Mouse (Mus musculus): ENCODE results near the gene Gnptab. TPM values are rescaled to one million over a fixed set of nuclear protein-coding genes. Genes with fewer than 3 reads are reported as not detected.
"Not testable (repeated sequence)": the region's sequence is repeated elsewhere in the genome, so short reads cannot be mapped to it uniquely, and the experiment has no call there.

Gnptab gene
- polyA plus RNA-seq, 1 experiment from 2014 or later: 23.8 TPM

GRCm38 (mm10) chr10:88372436-88372835 is 6.5 kb upstream of the Gnptab start:
- Histone ChIP-seq H3K36me3 (replicated peaks; ENCODE audit: control insufficient read depth, insufficient read depth) (no peaks in the 10 kb centered on the region), H3K4me1 (replicated peaks; ENCODE audit: control insufficient read depth, insufficient read depth, low read length) (no peaks in the 10 kb centered on the region), H3K9ac (no peak overlapping the region), H3K4me2 (replicated peaks) (no peak overlapping the region), H3K27ac (no peak overlapping the region), H3K27me3 (ENCODE audit: control insufficient read depth, insufficient read depth, low read length) (no peaks in the 10 kb centered on the region), H3K9me3 (ENCODE audit: control insufficient read depth, low read length) (no peaks in the 10 kb centered on the region), H3K4me3 (replicated peaks; ENCODE audit: low read length) (no peak overlapping the region)
- no peak for DNase-seq (ENCODE audit: low spot score)
- WGBS: 95% methylated on average over 4 of the region's 4 CpGs
- ATAC-seq (ENCODE audit: low FRiP score): no peak

DNA sequence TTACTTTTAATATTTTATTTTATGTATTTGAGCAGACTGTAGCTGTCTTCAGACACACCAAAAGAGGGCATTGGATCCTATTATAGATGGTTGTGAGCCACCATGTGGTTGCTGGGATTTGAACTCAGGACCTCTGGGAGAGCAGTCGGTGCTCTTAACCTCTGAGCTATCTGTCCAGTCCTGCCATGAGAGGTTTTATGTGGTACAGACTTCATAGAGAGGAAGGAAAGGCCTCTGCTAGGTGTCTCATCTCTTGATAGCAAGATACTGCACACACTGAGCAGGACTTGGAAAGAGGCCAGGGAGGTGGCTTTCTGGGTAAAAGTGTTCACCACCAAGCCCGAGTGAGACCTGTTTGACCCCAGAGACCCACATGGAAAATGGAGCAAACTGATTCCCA is 6.0 kb upstream of the Gnptab start:
- ATAC-seq (ENCODE audit: low FRiP score); H3K4me1 ChIP-seq (replicated peaks; ENCODE audit: control insufficient read depth, insufficient read depth, low read length); H3K9me3 ChIP-seq (ENCODE audit: control insufficient read depth, low read length); H3K27me3 ChIP-seq (ENCODE audit: control insufficient read depth, insufficient read depth, low read length); H3K9ac ChIP-seq; H3K36me3 ChIP-seq (replicated peaks; ENCODE audit: control insufficient read depth, insufficient read depth); H3K4me2 ChIP-seq (replicated peaks); DNase-seq (ENCODE audit: low spot score); H3K27ac ChIP-seq; H3K4me3 ChIP-seq (replicated peaks; ENCODE audit: low read length): not testable (repeated sequence)
- WGBS: 91% methylated on average over 2 of the region's 2 CpGs

DNA sequence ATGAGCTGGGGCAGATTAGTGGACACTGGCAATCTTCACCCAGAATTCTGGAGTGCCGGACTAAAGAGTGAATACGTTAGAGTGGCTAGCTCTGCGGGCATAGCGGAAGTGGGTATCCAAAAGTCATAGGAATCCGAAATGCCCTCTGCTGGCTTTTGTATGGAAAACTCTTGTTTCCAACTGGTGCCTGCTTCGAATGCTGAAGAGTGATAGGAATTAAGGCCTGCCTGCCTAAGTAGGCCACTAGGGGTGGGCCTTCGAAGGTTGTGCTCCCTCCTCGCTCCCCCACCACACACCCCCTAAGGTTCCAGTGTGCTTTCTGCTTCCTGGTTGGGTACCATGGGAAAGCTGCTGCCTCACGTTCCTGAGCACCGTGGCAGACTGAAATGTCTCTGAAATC is 3.9 kb upstream of the Gnptab start:
- no peak overlapping the region for H3K9ac ChIP-seq
- WGBS: 34% methylated on average over 10 of the region's 10 CpGs
- H3K4me1 ChIP-seq (replicated peaks; ENCODE audit: control insufficient read depth, insufficient read depth, low read length): no peaks in the 10 kb centered on the region
- H3K27ac ChIP-seq: no peak overlapping the region
- DNase-seq (ENCODE audit: low spot score): no peak
- H3K9me3 ChIP-seq (ENCODE audit: control insufficient read depth, low read length): no peaks in the 10 kb centered on the region
- ATAC-seq (ENCODE audit: low FRiP score): no peak
- H3K36me3 ChIP-seq (replicated peaks; ENCODE audit: control insufficient read depth, insufficient read depth): no peaks in the 10 kb centered on the region
- no peaks in the 10 kb centered on the region for H3K27me3 ChIP-seq (ENCODE audit: control insufficient read depth, insufficient read depth, low read length)
- H3K4me3 ChIP-seq (replicated peaks; ENCODE audit: low read length): no peak overlapping the region
- no peak overlapping the region for H3K4me2 ChIP-seq (replicated peaks)

- Histone ChIP-seq H3K27ac (no peak overlapping the region), H3K36me3 (replicated peaks; ENCODE audit: control insufficient read depth, insufficient read depth) (no peaks in the 10 kb centered on the region), H3K4me3 (replicated peaks; ENCODE audit: low read length) (no peak overlapping the region), H3K27me3 (ENCODE audit: control insufficient read depth, insufficient read depth, low read length) (no peaks in the 10 kb centered on the region), H3K4me2 (replicated peaks) (0 out of 2 replicates have a peak overlapping the region, but pooled peaks have one; percentile 6), H3K9ac (no peak overlapping the region), H3K9me3 (ENCODE audit: control insufficient read depth, low read length) (no peaks in the 10 kb centered on the region), H3K4me1 (replicated peaks; ENCODE audit: control insufficient read depth, insufficient read depth, low read length) (peaks cover 15% of the 10 kb centered on the region)
- ATAC-seq (ENCODE audit: low FRiP score): no peak
- DNase-seq (ENCODE audit: low spot score): peak; percentile 93
- WGBS: 9% methylated on average over 11 of the region's 11 CpGs
These were observed 2.2 kb upstream of the Gnptab start for GRCm38 (mm10) chr10:88376770-88377169.

DNA sequence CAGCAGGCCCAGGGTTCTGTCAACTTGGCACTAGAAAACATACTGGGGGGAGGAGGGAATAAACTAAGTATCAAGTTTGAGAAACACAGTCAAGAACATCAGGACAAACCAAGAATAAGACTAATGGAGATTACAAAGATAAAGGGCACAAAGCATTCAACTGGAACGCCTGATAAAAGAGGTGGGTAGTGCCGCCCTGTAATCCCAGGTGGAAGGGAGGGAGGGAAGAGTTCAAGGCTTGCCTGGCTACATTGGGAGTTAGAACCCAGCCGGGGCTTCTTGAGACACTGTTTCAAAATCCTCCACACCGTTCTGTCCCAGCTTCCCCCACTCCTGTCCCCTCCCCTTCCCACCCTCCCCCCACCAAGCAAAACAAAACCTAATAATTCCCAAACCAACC is 1.3 kb upstream of the Gnptab start:
- Histone ChIP-seq H3K27me3 (ENCODE audit: control insufficient read depth, insufficient read depth, low read length) (no peaks in the 10 kb centered on the region), H3K36me3 (replicated peaks; ENCODE audit: control insufficient read depth, insufficient read depth) (no peaks in the 10 kb centered on the region), H3K4me1 (replicated peaks; ENCODE audit: control insufficient read depth, insufficient read depth, low read length) (peaks cover 18% of the 10 kb centered on the region), H3K9ac (no peak overlapping the region), H3K27ac (no peak overlapping the region), H3K4me3 (replicated peaks; ENCODE audit: low read length) (no peak overlapping the region), H3K9me3 (ENCODE audit: control insufficient read depth, low read length) (no peaks in the 10 kb centered on the region), H3K4me2 (replicated peaks) (no peak overlapping the region)
- DNase-seq (ENCODE audit: low spot score): no peak
- no peak for ATAC-seq (ENCODE audit: low FRiP score)
- WGBS: 89% methylated on average over 4 of the region's 4 CpGs

DNA sequence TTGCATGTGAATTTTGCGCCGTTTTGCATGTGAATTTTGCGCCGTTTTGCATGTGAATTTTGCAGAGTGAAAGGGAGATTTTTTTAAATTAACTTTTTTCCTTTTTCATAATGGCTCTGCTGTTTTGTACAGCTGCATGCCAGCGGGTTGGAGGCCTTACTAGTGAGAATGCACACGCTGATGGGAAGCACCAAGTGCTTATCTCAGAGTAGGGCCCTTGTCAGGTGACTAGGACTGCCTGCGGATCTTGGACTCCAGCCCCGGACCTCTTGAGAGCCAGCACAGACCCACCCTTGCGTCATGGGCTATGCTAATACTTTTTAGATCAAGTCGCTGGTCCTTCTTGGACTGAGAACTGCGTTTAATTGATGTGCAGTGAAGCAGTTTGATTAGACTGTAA is 1.1 kb downstream of the Gnptab start:
- no peaks in the 10 kb centered on the region for H3K27me3 ChIP-seq (ENCODE audit: control insufficient read depth, insufficient read depth, low read length)
- WGBS: under 1% methylated on average over 11 of the region's 11 CpGs
- ATAC-seq (ENCODE audit: low FRiP score) (0 out of 2 replicates have a peak, but pooled peaks have one; percentile 21), DNase-seq (ENCODE audit: low spot score) (peak; percentile 35)
- H3K27ac ChIP-seq: peak overlapping the region; percentile 85; the same call in 1 of the 2 replicates
- H3K4me1 ChIP-seq (replicated peaks; ENCODE audit: control insufficient read depth, insufficient read depth, low read length): peaks cover 18% of the 10 kb centered on the region
- H3K36me3 ChIP-seq (replicated peaks; ENCODE audit: control insufficient read depth, insufficient read depth): no peaks in the 10 kb centered on the region
- peak overlapping the region; percentile 77 for H3K4me3 ChIP-seq (replicated peaks; ENCODE audit: low read length)
- H3K9me3 ChIP-seq (ENCODE audit: control insufficient read depth, low read length): no peaks in the 10 kb centered on the region
- peak overlapping the region; percentile 83 for H3K9ac ChIP-seq
- peak overlapping the region; percentile 58 for H3K4me2 ChIP-seq (replicated peaks)

DNA sequence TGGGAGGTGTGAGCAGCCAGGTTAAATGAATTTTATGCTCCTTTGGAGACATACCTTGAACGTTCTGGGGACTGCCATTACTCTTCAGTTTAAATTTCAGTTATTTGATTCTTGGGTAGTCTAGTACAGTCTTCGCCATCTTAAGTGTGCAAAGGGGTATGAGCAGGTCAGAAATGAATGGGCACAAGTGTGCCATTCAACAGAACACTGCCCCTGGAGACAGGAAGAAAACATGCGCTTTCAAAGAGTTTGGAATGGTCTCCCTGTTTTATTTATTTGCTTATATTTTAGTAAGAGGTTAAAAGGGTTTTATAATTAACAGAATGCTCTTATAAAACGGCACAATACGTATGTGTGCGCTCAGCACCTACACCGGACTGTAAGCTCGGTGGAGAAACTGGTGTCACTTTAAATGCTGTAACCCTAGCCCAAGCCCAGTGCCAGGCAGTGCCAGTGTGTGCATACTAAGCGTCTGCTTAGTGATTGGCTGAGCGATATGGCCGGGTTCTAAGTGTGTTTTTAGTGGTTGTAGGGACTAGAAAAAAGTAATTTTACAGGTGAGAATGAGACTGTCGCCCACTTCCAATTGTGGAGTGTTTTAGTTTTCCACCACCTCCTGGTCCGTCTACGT is 1.6 kb downstream of the Gnptab start:
- H3K36me3 ChIP-seq (replicated peaks; ENCODE audit: control insufficient read depth, insufficient read depth): no peaks in the 10 kb centered on the region
- DNase-seq (ENCODE audit: low spot score): no peak
- peak overlapping the region; percentile 83; the same call in 1 of the 2 replicates for H3K9ac ChIP-seq
- peak overlapping the region; percentile 77 for H3K4me3 ChIP-seq (replicated peaks; ENCODE audit: low read length)
- no peak for ATAC-seq (ENCODE audit: low FRiP score)
- H3K9me3 ChIP-seq (ENCODE audit: control insufficient read depth, low read length): no peaks in the 10 kb centered on the region
- H3K27ac ChIP-seq: no peak overlapping the region
- 58% methylated on average over 14 of the region's 14 CpGs for WGBS
- H3K4me1 ChIP-seq (replicated peaks; ENCODE audit: control insufficient read depth, insufficient read depth, low read length): peaks cover 18% of the 10 kb centered on the region
- peak overlapping the region; percentile 58 for H3K4me2 ChIP-seq (replicated peaks)
- H3K27me3 ChIP-seq (ENCODE audit: control insufficient read depth, insufficient read depth, low read length): no peaks in the 10 kb centered on the region

DNA sequence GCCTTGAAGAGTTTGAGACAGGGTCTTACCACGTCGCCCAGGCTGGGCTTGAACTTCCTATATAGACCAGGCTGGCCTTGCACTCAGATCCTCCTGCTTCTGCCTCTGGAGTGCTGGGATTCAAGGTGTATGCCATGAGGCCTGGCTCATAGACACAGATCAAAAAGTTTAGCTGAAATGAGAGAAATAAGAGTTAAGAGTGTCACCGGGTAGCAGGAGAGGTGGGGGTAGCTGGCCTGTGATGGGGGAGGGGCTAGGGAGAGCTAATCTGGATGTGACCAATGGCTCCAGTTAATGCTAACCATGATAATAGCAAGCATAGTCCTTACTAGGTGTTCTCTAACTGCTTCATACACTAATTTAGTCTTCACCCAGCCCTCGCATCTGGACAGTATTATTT is 2.4 kb downstream of the Gnptab start:
- H3K9me3 ChIP-seq (ENCODE audit: control insufficient read depth, low read length): no peaks in the 10 kb centered on the region
- no peak for ATAC-seq (ENCODE audit: low FRiP score)
- no peak for DNase-seq (ENCODE audit: low spot score)
- no peak overlapping the region for H3K4me3 ChIP-seq (replicated peaks; ENCODE audit: low read length)
- WGBS: 77% methylated on average over 4 of the region's 4 CpGs
- no peak overlapping the region for H3K27ac ChIP-seq
- H3K27me3 ChIP-seq (ENCODE audit: control insufficient read depth, insufficient read depth, low read length): no peaks in the 10 kb centered on the region
- H3K36me3 ChIP-seq (replicated peaks; ENCODE audit: control insufficient read depth, insufficient read depth): no peaks in the 10 kb centered on the region
- peaks cover 18% of the 10 kb centered on the region for H3K4me1 ChIP-seq (replicated peaks; ENCODE audit: control insufficient read depth, insufficient read depth, low read length)
- no peak overlapping the region for H3K9ac ChIP-seq
- H3K4me2 ChIP-seq (replicated peaks): 0 out of 2 replicates have a peak overlapping the region, but pooled peaks have one; percentile 58

DNA sequence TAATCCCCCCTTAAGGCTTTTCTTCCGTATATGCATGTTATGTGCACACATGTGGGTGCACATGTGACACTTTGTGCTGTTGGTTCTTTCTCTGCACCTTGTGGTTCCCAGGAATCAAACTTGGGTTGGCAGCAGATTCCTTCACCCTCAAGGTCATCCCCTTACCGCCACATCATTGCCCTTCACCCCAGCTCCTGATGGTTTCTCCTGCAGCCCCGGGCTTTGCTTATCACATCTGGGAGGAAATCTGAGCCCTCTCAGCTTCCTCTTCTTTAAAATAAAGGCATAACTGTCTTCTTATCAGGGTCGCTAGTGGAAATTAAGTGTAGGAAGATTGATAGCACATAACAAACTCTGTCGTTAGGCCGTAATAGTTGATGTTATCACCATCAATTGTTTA is 3.1 kb downstream of the Gnptab start:
- Histone ChIP-seq H3K4me3 (replicated peaks; ENCODE audit: low read length) (no peak overlapping the region), H3K4me1 (replicated peaks; ENCODE audit: control insufficient read depth, insufficient read depth, low read length) (peaks cover 18% of the 10 kb centered on the region), H3K9ac (no peak overlapping the region), H3K27me3 (ENCODE audit: control insufficient read depth, insufficient read depth, low read length) (no peaks in the 10 kb centered on the region), H3K4me2 (replicated peaks) (no peak overlapping the region), H3K27ac (no peak overlapping the region), H3K9me3 (ENCODE audit: control insufficient read depth, low read length) (no peaks in the 10 kb centered on the region), H3K36me3 (replicated peaks; ENCODE audit: control insufficient read depth, insufficient read depth) (no peaks in the 10 kb centered on the region)
- ATAC-seq (ENCODE audit: low FRiP score) (no peak), DNase-seq (ENCODE audit: low spot score) (no peak)
- WGBS: 84% methylated on average over 6 of the region's 6 CpGs

DNA sequence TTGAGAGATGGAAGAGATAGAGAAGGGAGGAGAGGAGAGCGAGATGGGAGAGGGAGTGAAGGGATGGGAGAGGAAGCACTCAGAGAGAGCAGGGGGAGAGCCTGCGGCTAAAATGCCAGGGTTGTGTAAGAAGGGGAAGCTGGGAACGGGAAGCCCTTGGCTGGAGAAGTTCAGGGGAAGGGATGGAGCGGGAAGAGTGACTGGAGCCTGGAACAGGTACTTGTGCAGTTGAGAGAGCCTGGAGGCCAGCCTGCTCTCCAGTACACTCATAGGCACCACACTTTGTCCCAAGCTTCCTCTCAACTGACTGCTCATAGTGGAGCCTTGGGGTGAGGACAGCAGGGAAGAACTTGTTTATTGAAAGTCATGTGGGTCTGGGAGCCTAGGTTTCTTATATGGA is 4.5 kb downstream of the Gnptab start:
- Histone ChIP-seq H3K27me3 (ENCODE audit: control insufficient read depth, insufficient read depth, low read length) (no peaks in the 10 kb centered on the region), H3K4me3 (replicated peaks; ENCODE audit: low read length) (no peak overlapping the region), H3K4me1 (replicated peaks; ENCODE audit: control insufficient read depth, insufficient read depth, low read length) (peaks cover 18% of the 10 kb centered on the region), H3K36me3 (replicated peaks; ENCODE audit: control insufficient read depth, insufficient read depth) (no peaks in the 10 kb centered on the region), H3K4me2 (replicated peaks) (no peak overlapping the region), H3K9me3 (ENCODE audit: control insufficient read depth, low read length) (no peaks in the 10 kb centered on the region), H3K27ac (no peak overlapping the region), H3K9ac (no peak overlapping the region)
- ATAC-seq (ENCODE audit: low FRiP score) (no peak), DNase-seq (ENCODE audit: low spot score) (no peak)
- WGBS: 76% methylated on average over 4 of the region's 4 CpGs
